Mouse (Mus musculus): Measurements from ENCODE around the gene Fzd2. TPM values are rescaled to one million over a fixed set of nuclear protein-coding genes. Genes with fewer than 3 reads are reported as not detected.
A peak's percentile ranks its signal among the peaks of the same experiment; 100 is the strongest.

The Fzd2 gene
- polyA plus RNA-seq, 1 experiment from 2014 or later: 7.4 TPM

DNA sequence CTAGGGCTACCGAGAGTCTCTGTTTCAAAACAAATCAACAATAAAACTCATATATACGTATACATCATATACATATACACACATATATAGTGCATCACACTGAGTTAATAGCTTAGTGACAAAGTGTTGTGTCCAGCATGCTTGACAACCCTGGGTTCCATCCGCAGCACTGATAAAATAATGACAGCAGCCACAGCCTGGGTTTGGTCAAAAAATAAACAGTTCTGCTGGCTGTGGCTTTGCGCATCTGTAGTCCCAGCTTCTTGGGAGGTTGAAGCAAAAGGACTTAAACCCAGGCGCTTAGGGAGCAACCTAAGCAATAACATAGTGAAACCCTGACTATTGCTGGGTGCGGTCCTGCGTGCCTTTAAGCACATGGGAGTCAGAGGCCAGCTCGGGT lies 25.2 kb downstream of the Fzd2 start:
- 77% methylated on average over 8 of the region's 8 CpGs for WGBS
- Histone ChIP-seq H3K27ac (no peak overlapping the region), H3K4me3 (no peak overlapping the region), H3K9ac (no peak overlapping the region), H3K4me2 (no peak overlapping the region), H3K4me1 (peaks cover 18% of the 10 kb centered on the region), H3K27me3 (replicated peaks) (no peaks in the 10 kb centered on the region), H3K9me3 (no peaks in the 10 kb centered on the region), H3K36me3 (replicated peaks) (no peaks in the 10 kb centered on the region)
- ATAC-seq (replicated peaks): no peak

DNA sequence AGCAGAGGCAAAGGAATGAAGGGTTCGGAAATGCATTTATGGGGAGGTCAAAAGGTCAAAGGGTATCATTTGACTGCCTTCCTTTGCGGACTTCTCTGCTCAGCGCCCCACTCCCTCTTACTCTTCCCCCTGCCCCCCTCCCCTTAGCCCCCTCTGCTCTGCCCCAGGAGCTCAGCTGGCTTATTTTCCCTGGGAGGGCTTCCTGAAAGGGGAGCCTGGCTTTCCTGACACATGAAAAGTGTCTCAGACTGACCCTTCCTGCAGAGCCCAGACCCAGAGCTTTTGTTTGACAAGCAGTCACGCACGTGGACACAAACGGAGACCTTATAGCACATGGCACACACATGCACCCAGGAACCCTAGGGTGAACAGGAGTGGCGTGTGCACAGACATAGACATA lies 26.5 kb downstream of the Fzd2 start:
- Histone ChIP-seq H3K9ac (no peak overlapping the region), H3K27me3 (replicated peaks) (no peaks in the 10 kb centered on the region), H3K27ac (no peak overlapping the region), H3K4me3 (no peak overlapping the region), H3K36me3 (replicated peaks) (no peaks in the 10 kb centered on the region), H3K9me3 (no peaks in the 10 kb centered on the region), H3K4me2 (no peak overlapping the region), H3K4me1 (peaks cover 6% of the 10 kb centered on the region; the same call in 1 of the 2 replicates)
- WGBS: 23% methylated on average over 7 of the region's 7 CpGs
- no peak for ATAC-seq (replicated peaks)

DNA sequence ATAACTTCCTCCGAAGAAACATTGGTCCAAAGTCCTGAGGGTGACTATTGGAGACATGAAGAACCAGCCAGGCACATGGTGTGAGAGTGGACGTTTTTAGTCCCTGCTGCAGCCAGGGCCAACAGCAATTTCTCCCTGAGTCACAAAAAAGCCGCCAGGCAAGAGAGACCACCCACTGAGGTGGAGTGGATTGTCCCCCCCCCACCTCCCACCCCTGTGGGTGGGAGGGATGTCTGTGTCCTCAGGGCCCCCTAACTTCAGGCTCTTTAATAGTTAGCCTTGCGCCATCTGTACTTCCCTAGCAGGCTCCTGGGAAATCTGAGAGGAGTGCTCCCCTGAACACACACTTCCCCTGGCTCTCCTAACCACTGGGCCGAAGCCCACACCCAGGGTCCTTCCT lies 27.0 kb downstream of the Fzd2 start:
- H3K36me3 ChIP-seq (replicated peaks): no peaks in the 10 kb centered on the region
- WGBS: 38% methylated on average over 5 of the region's 5 CpGs
- H3K9me3 ChIP-seq: no peaks in the 10 kb centered on the region
- ATAC-seq (replicated peaks): no peak
- peaks cover 6% of the 10 kb centered on the region; the same call in 1 of the 2 replicates for H3K4me1 ChIP-seq
- H3K4me2 ChIP-seq: no peak overlapping the region
- H3K9ac ChIP-seq: no peak overlapping the region
- H3K4me3 ChIP-seq: no peak overlapping the region
- no peaks in the 10 kb centered on the region for H3K27me3 ChIP-seq (replicated peaks)
- H3K27ac ChIP-seq: no peak overlapping the region

DNA sequence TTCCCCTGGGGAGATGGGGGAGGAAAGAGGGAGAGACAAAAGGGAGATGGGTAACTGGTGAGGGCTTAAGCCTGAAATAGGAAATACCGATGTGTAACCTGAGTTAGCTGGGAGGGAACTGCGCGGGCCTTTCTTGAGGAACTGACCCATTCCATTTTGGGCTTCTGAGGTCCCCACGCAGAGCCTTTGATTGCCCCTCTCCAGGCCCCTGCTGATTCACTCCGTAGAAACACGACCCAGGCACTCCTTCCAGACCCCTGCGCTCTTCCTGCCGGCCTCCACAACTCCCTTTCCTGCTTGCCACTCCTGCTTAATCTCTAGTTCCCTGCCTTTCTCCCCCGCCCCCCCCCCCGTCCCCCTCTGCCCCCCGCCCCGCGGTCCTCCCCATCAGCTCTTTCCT lies 28.5 kb downstream of the Fzd2 start:
- ATAC-seq (replicated peaks): no peak
- H3K9me3 ChIP-seq: no peaks in the 10 kb centered on the region
- H3K4me1 ChIP-seq: peaks cover 9% of the 10 kb centered on the region; the same call in 1 of the 2 replicates
- H3K27ac ChIP-seq: no peak overlapping the region
- H3K36me3 ChIP-seq (replicated peaks): no peaks in the 10 kb centered on the region
- no peaks in the 10 kb centered on the region for H3K27me3 ChIP-seq (replicated peaks)
- WGBS: 4% methylated on average over 11 of the region's 13 CpGs
- peak overlapping the region; percentile 39 for H3K4me2 ChIP-seq
- no peak overlapping the region for H3K4me3 ChIP-seq
- H3K9ac ChIP-seq: no peak overlapping the region

DNA sequence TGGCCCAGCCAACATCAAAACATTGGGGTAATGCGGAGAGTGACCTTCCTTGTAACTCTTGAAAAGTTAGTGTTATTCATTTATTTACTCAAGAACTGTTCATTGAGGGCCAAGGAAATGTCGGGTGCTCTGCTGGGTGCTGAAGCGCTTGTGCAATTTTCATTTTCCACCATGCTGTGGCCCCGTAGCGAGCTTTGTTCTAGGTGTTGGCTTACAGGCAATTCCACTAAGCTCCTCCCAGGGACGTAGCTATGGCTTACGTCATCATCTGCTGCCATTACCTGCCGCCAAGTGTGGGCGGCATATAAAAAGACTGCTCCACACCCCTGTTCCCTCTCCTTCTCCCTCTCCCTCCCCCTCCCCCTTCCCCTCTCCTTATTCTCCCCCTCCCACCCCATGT lies 29.2 kb downstream of the Fzd2 start:
- H3K4me3 ChIP-seq: peak overlapping the region; percentile 17
- no peaks in the 10 kb centered on the region for H3K27me3 ChIP-seq (replicated peaks)
- peak overlapping the region; percentile 39 for H3K4me2 ChIP-seq
- H3K27ac ChIP-seq: no peak overlapping the region
- 20% methylated on average over 9 of the region's 9 CpGs for WGBS
- H3K9me3 ChIP-seq: no peaks in the 10 kb centered on the region
- no peak overlapping the region for H3K9ac ChIP-seq
- ATAC-seq (replicated peaks): no peak
- peaks cover 10% of the 10 kb centered on the region; the same call in 1 of the 2 replicates for H3K4me1 ChIP-seq
- H3K36me3 ChIP-seq (replicated peaks): no peaks in the 10 kb centered on the region

DNA sequence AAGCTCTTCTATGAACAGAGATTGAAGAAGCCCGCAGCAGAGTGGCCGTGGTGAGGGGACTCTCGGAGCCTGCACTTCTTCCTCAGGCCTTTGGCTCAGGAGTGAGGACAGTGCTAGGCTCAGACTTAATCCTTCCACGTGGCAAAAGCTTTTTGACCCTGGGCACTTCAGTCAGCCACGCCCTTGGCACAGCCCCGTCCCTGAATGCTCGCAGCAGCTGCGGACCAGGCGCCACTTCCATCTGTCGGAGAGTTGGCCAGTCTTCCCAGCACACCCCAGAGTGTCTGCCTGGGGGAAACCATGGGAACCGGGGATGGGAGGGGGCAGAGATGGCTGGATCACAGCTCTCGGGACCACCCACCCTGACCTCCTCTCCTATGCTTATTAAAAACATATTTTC lies 32.7 kb downstream of the Fzd2 start:
- Histone ChIP-seq H3K4me1 (peaks cover 16% of the 10 kb centered on the region; the same call in 1 of the 2 replicates), H3K4me3 (no peak overlapping the region), H3K27me3 (replicated peaks) (no peaks in the 10 kb centered on the region), H3K36me3 (replicated peaks) (no peaks in the 10 kb centered on the region), H3K9ac (no peak overlapping the region), H3K27ac (no peak overlapping the region), H3K4me2 (no peak overlapping the region), H3K9me3 (no peaks in the 10 kb centered on the region)
- 35% methylated on average over 12 of the region's 12 CpGs for WGBS
- ATAC-seq (replicated peaks): no peak

DNA sequence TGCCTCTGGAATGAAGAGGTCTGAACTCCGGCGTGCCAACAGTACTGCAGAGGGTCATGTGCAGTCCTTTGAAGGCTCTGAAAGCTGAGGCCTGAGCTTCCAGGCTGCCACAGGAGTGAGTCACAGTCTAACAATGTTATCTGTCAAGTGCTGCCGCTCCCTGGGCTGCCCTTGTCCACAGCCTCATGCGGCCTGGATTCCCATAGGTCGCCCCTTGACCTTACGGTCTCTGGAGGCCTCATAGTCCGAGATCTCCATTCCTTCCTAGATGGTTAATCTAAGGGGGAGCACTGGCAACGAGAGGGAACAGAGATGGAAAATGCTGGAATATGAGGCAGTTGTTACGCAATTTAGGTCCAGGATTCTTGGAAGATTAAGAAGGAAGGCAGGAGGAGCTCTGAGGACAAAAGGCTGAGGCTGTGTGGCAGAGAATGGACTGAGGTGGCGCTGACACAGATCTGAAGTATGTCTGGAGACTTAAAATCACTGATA lies 39.7 kb downstream of the Fzd2 start:
- no peak for ATAC-seq (replicated peaks)
- 63% methylated on average over 10 of the region's 10 CpGs for WGBS
- Histone ChIP-seq H3K9me3 (no peaks in the 10 kb centered on the region), H3K36me3 (replicated peaks) (no peaks in the 10 kb centered on the region), H3K4me3 (no peak overlapping the region), H3K9ac (no peak overlapping the region), H3K4me1 (0 out of 2 replicates have a peak, but pooled peaks cover under 1% of the 10 kb centered on the region), H3K27ac (no peak overlapping the region), H3K27me3 (replicated peaks) (no peaks in the 10 kb centered on the region), H3K4me2 (no peak overlapping the region)

DNA sequence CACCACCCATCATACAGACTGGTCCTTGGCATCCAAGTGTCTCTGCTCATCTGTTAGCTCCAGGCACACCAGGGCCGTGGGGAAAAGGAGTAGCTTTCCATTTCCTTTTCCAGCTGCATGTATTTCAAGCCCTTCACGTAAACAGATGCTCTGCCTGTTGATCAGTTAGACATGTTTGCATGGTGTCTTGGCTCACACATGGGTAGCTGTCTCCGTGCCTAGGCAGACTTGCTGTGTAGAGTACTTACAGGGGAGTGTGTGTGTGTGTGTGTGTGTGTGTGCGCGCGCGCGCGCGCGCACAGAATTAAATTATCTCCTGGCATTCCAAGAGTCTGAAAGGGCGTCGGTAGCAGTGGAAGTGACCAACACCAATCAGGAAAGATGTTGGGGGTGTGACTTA lies 42.0 kb downstream of the Fzd2 start:
- no peak for ATAC-seq (replicated peaks)
- H3K36me3 ChIP-seq (replicated peaks): no peaks in the 10 kb centered on the region

DNA sequence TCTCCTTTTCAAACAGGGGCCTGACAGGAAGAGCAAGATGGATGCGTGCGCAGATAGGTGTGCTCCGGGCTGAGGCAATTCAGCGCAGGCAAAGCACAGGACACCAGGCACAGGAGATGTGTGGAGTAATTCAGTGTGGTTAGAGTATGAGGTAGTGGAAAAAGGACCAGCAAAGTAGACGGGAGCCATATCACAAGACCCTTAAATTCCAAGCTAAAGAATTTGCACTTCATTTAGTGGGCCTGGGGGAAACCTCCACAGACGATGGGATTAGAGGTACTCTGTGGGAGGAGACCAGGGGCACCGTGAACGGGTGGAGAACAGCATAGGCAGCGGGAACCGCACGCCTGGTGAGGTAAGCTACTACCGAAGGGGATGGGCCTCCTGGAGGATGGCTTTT lies 43.7 kb downstream of the Fzd2 start:
- no peak overlapping the region for H3K4me3 ChIP-seq
- H3K36me3 ChIP-seq (replicated peaks): no peaks in the 10 kb centered on the region
- no peaks in the 10 kb centered on the region for H3K27me3 ChIP-seq (replicated peaks)
- H3K4me1 ChIP-seq: no peaks in the 10 kb centered on the region
- no peak overlapping the region for H3K4me2 ChIP-seq
- H3K9me3 ChIP-seq: no peaks in the 10 kb centered on the region
- 72% methylated on average over 12 of the region's 12 CpGs for WGBS
- H3K27ac ChIP-seq: no peak overlapping the region
- no peak for ATAC-seq (replicated peaks)
- H3K9ac ChIP-seq: no peak overlapping the region

More for the DNA sequence above, 42.0 kb downstream of the Fzd2 start:
- H3K9me3 ChIP-seq: no peaks in the 10 kb centered on the region
- no peak overlapping the region for H3K4me2 ChIP-seq
- WGBS: 91% methylated on average over 13 of the region's 13 CpGs
- H3K4me3 ChIP-seq: no peak overlapping the region
- no peak overlapping the region for H3K27ac ChIP-seq
- H3K27me3 ChIP-seq (replicated peaks): no peaks in the 10 kb centered on the region
- H3K4me1 ChIP-seq: no peaks in the 10 kb centered on the region
- no peak overlapping the region for H3K9ac ChIP-seq

DNA sequence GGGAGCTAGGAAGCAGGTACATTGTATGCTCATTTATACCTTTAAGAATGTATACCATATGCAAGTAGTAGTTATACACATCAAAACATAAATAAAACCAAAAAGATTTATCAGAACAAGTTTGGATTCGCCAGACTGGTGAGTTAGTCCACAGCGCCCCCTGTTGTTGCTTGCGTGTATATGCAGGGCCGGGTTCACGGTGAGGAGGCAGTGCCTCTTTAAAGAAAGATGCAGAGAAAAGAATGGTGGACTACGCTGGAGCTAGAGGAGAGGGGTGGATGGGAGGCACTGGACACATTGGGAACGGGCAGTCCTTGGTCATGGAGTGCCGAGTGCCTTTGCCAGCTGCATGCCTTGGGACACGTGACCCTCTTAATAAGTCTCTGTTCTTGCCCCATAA lies 47.2 kb downstream of the Fzd2 start:
- Histone ChIP-seq H3K27me3 (replicated peaks) (no peaks in the 10 kb centered on the region), H3K9ac (no peak overlapping the region), H3K4me2 (no peak overlapping the region), H3K4me3 (no peak overlapping the region), H3K27ac (no peak overlapping the region), H3K9me3 (no peaks in the 10 kb centered on the region), H3K4me1 (no peaks in the 10 kb centered on the region), H3K36me3 (replicated peaks) (no peaks in the 10 kb centered on the region)
- WGBS: 3% methylated on average over 9 of the region's 9 CpGs
- no peak for ATAC-seq (replicated peaks)

DNA sequence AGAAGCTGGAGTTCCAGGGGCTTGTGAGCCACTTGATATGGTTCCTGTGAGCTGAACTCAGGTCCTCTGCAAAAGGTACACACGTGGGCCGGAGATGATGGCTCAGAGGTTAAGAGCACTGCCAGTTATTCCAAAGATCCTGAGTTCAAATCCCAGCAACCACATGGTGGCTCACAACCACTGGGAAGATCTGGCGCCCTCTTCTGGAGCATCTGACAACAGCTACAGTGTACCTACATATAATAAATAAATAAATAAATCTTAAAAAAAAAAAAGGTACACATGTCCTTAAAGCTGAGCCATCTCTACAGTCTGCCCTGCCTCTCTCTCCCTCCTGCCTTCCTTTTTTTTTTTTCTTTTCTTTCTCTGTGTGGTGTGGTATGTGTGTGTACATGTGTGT lies 48.6 kb downstream of the Fzd2 start:
- whole genome bisulfite sequencing: 76% methylated on average over 3 of the region's 3 CpGs
- H3K4me3 ChIP-seq: no peak overlapping the region
- H3K9ac ChIP-seq: no peak overlapping the region
- no peak overlapping the region for H3K27ac ChIP-seq
- no peak overlapping the region for H3K4me2 ChIP-seq
- H3K4me1 ChIP-seq: no peaks in the 10 kb centered on the region
- no peaks in the 10 kb centered on the region for H3K27me3 ChIP-seq (replicated peaks)
- no peaks in the 10 kb centered on the region for H3K9me3 ChIP-seq
- no peaks in the 10 kb centered on the region for H3K36me3 ChIP-seq (replicated peaks)
- ATAC-seq (replicated peaks): no peak

DNA sequence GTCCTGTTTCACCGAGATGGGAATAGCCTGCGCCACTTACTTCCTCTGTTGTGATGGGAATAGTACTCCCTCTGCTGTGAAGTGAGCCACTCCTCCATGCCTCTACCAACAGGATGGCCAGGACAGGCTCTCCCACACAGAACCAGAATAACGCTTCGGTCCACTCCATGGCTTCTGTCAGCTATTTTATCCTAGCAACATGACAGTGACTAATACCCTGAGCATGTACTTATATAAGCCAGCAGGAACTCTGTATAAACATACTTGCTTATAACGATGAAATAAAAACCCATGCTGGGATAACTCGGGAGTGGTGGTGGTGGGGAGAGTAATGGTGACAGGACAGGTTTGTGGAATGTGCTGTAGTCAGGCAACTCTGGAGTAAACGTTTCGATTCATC lies 51.7 kb downstream of the Fzd2 start:
- Histone ChIP-seq H3K36me3 (replicated peaks) (no peaks in the 10 kb centered on the region), H3K9me3 (no peaks in the 10 kb centered on the region), H3K4me3 (no peak overlapping the region), H3K4me2 (no peak overlapping the region), H3K27ac (no peak overlapping the region), H3K4me1 (no peaks in the 10 kb centered on the region), H3K27me3 (replicated peaks) (no peaks in the 10 kb centered on the region), H3K9ac (no peak overlapping the region)
- ATAC-seq (replicated peaks): no peak
- 77% methylated on average over 8 of the region's 8 CpGs for WGBS

DNA sequence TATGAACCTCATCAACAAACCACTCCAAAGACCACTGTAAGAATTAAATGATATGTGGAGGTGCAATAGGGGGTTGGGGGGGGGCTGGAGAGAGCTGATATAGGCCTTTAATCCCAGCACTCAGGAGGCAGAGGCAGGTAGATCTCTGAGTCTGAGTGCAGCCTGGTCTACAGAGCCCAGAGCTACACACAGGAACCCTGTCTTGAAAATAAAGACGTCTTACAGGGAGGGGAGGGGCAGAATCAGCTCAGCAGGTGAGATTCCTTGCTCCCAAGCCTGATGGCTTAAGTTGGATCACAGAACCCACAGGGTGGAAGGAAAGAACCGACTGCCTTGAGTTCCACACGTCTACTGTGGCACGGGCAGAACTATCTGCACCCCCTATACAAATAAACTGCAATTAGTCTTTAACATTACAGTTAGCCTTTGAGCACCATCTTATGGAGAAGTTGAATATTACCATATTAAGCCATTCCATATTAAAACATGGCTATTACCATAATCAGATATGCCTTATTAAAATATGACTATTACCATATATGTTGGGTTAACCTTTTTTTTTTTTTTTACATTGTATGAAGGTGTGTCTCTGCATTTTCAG lies 52.2 kb downstream of the Fzd2 start:
- no peaks in the 10 kb centered on the region for H3K36me3 ChIP-seq (replicated peaks)
- ATAC-seq (replicated peaks): no peak
- H3K27me3 ChIP-seq (replicated peaks): no peaks in the 10 kb centered on the region
- 25% methylated on average over 4 of the region's 4 CpGs for WGBS
- no peak overlapping the region for H3K9ac ChIP-seq
- H3K4me3 ChIP-seq: no peak overlapping the region
- no peak overlapping the region for H3K27ac ChIP-seq
- no peaks in the 10 kb centered on the region for H3K4me1 ChIP-seq
- no peak overlapping the region for H3K4me2 ChIP-seq
- H3K9me3 ChIP-seq: no peaks in the 10 kb centered on the region
